Mouse (Mus musculus) intestine, postnatal 0 days (tissue): Measurements from ENCODE around the gene Ces1d. TPM values are rescaled to one million over a fixed set of nuclear protein-coding genes. Genes with fewer than 3 reads are reported as not detected.

ENCODE experiments used
- ATAC-seq: fragments of 200-750 bp; cut with Nextera tagmentation; 2 replicates; pipeline ENCODE4 v1.8.0; 2017; ENCODE audit warnings: mild to moderate bottlenecking, moderate TSS enrichment, moderate library complexity
- H3K27ac ChIP-seq: fragments of 300-500 bp; sonication (generic); 2 replicates; pipeline ENCODE4 v1.5.1; 2014; ENCODE audit warnings: mild to moderate bottlenecking, low read depth, low read length, moderate library complexity
- H3K27me3 ChIP-seq: fragments of 300-500 bp; sonication (generic); replicated peaks from 2 replicates; pipeline ENCODE4 v1.6.1; 2014; ENCODE audit warnings: low read length, mixed read lengths; ENCODE audit not compliant: control insufficient read depth, insufficient read depth
- H3K36me3 ChIP-seq: fragments of 300-500 bp; sonication (generic); 2 replicates; pipeline ENCODE4 v1.6.1; 2014; ENCODE audit warnings: mild to moderate bottlenecking, moderate library complexity; ENCODE audit not compliant: control insufficient read depth, insufficient read depth
- H3K4me1 ChIP-seq: fragments of 300-500 bp; sonication (generic); replicated peaks from 2 replicates; pipeline ENCODE4 v1.6.1; 2014; ENCODE audit warnings: antibody characterized with exemption, low read length, mixed read lengths; ENCODE audit not compliant: control insufficient read depth, insufficient read depth
- H3K4me2 ChIP-seq: fragments of 300-500 bp; sonication (generic); replicated peaks from 2 replicates; pipeline ENCODE4 v1.6.1; 2014; ENCODE audit warnings: low read depth, mild to moderate bottlenecking, moderate library complexity
- H3K4me3 ChIP-seq: fragments of 300-500 bp; sonication (generic); 2 replicates; pipeline ENCODE4 v1.5.1; 2014; ENCODE audit warnings: low read depth, low read length
- H3K9ac ChIP-seq: fragments of 300-500 bp; sonication (generic); 2 replicates; pipeline ENCODE4 v1.6.1; 2014; ENCODE audit warnings: mild to moderate bottlenecking, low read depth, low read length
- H3K9me3 ChIP-seq: fragments of 300-500 bp; sonication (generic); 2 replicates; pipeline ENCODE4 v1.6.1; 2016; ENCODE audit warnings: mixed run types; ENCODE audit not compliant: control insufficient read depth
- CTCF ChIP-seq: sonication (generic); IDR thresholded peaks from 2 replicates; pipeline ENCODE4 v1.5.1; 2016; ENCODE audit warnings: low read depth, mild to moderate bottlenecking, control low read depth, antibody characterized with exemption, moderate library complexity
- WGBS: fragments of 180-500 bp; shearing (Covaris S2); extraction: QIAGEN DNeasy Blood & Tissue Kit; methylation state at CpG from one replicate; pipeline ENCODE4 v1.1.7; 2014; 5-methylcytosine and 5-hydroxymethylcytosine counted together
- polyA plus RNA-seq: library from polyadenylated mRNA; unstranded; fragments of >200 nt; fragmentation: Nextera tagmentation; extraction: Ambion mirVana; gene quantifications from 2 replicates; pipeline ENCODE4 v1.2.1, GENCODE M21; 2015

The Ces1d gene
- polyA plus RNA-seq, 1 experiment from 2014 or later, result 0.22 TPM

DNA sequence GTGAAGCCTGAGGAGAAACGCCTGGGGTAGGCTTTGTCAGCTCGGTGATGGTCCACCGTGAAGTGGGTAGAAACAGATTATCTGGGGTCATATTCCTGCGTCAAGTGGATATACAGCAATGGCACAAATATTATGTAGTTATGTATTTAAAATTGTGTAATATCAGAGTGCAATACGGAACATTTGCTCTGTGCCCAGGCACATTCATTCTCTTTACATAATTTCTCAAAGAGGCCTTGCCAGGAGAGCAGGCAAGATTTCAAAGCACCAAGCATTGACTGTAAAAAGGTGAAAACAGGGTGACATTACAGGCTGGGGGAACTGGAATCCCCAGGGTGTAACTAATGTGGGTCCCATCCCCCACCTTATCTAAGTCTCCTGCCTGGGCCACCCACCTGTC is 1.2 kb downstream of the Ces1d start:
- 95% methylated on average over 5 of the region's 5 CpGs for WGBS
- no peak overlapping the region for H3K27ac ChIP-seq
- H3K9me3 ChIP-seq, result no peaks in the 10 kb centered on the region
- no peak overlapping the region for H3K4me3 ChIP-seq
- peaks cover 4% of the 10 kb centered on the region; the same call in 1 of the 2 replicates for H3K4me1 ChIP-seq
- no peaks in the 10 kb centered on the region for H3K36me3 ChIP-seq
- no peak overlapping the region for H3K9ac ChIP-seq
- H3K4me2 ChIP-seq, result no peak overlapping the region
- no peaks in the 10 kb centered on the region for H3K27me3 ChIP-seq
- no peak for ATAC-seq
- no peak for TF ChIP-seq CTCF

DNA sequence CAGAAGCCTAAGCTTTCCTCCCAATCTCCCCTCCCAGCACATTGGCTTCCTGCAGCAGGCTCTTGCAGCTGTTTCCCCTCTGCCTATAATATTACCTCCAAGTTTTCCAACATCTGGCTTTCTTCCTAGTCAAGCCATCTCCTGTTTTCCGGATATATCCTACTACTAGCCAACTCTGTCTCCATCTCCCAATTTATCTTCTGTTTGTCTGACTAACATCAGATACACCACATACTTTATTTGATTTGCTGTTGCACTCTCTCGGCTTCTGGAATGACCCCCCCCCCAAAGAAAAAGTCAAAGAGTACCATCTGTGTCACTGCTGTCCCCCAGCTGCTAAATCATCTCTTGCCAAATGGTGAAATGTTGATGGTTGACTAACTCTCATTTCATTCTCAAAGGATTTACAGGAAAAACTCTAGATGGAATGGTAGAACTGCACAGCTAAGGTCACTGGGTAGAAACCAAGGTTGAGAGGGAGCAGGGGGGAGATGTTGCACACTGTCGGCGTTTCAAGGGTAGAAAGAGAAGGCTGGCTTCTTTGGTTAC is 17.0 kb downstream of the Ces1d start:
- Histone ChIP-seq H3K9ac (no peak overlapping the region), H3K4me3 (no peak overlapping the region), H3K9me3 (no peaks in the 10 kb centered on the region), H3K4me2 (no peak overlapping the region), H3K27ac (no peak overlapping the region), H3K36me3 (no peaks in the 10 kb centered on the region), H3K27me3 (no peaks in the 10 kb centered on the region), H3K4me1 (no peaks in the 10 kb centered on the region)
- WGBS, result 64% methylated on average over 4 of the region's 4 CpGs
- no peak for TF ChIP-seq CTCF
- ATAC-seq, result no peak

DNA sequence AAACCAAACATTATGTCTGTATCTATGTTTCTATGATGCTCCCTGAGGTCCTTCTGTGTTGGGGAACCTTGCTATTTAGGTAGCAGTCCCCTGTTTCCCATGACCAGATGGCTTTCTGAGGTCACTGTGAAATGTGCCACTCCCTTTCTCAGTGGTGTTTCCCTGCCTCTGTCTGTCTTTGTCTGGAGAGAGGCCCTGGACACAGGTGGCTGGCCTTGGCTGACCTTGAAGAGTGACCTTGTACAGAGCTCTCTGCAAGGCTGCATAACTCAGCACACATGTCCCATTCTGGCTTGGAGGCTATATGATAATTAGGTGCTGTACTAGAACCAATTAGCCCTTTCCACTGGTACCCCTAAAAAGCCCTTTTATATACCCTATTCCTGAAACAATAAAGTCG is 21.0 kb downstream of the Ces1d start:
- no peak for TF ChIP-seq CTCF
- no peak overlapping the region for H3K4me3 ChIP-seq
- H3K27me3 ChIP-seq, result no peaks in the 10 kb centered on the region
- H3K4me1 ChIP-seq, result no peaks in the 10 kb centered on the region
- no peak overlapping the region for H3K4me2 ChIP-seq
- H3K27ac ChIP-seq, result no peak overlapping the region
- no peak for ATAC-seq
- H3K36me3 ChIP-seq, result no peaks in the 10 kb centered on the region
- WGBS, result 63% methylated on average over 1 of the region's 1 CpGs
- no peaks in the 10 kb centered on the region for H3K9me3 ChIP-seq
- H3K9ac ChIP-seq, result no peak overlapping the region

DNA sequence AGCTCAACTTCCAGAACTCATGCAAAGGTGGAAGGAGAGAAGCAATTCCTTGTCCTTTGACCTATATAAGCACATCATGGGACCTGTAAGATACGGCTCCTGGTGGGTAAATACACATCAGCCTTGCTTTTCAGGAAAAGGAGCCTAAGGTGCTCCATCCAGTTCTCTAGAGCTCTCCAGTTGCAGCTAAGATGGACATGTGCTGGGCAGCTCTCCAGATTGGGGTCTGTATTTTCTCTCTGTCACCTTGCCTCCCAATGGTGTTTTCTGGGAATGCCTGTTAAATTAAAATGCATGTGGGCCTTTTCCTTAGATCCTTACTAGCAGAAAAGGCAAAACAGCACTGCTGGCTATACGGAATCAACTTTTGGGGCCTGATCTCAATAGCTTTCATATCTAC is 23.1 kb downstream of the Ces1d start:
- no peaks in the 10 kb centered on the region for H3K36me3 ChIP-seq
- no peaks in the 10 kb centered on the region for H3K4me1 ChIP-seq
- WGBS, result 73% methylated on average over 2 of the region's 2 CpGs
- no peak overlapping the region for H3K27ac ChIP-seq
- H3K9me3 ChIP-seq, result no peaks in the 10 kb centered on the region
- no peak overlapping the region for H3K9ac ChIP-seq
- no peak overlapping the region for H3K4me3 ChIP-seq
- no peak overlapping the region for H3K4me2 ChIP-seq
- H3K27me3 ChIP-seq, result no peaks in the 10 kb centered on the region
- no peak for TF ChIP-seq CTCF
- no peak for ATAC-seq

DNA sequence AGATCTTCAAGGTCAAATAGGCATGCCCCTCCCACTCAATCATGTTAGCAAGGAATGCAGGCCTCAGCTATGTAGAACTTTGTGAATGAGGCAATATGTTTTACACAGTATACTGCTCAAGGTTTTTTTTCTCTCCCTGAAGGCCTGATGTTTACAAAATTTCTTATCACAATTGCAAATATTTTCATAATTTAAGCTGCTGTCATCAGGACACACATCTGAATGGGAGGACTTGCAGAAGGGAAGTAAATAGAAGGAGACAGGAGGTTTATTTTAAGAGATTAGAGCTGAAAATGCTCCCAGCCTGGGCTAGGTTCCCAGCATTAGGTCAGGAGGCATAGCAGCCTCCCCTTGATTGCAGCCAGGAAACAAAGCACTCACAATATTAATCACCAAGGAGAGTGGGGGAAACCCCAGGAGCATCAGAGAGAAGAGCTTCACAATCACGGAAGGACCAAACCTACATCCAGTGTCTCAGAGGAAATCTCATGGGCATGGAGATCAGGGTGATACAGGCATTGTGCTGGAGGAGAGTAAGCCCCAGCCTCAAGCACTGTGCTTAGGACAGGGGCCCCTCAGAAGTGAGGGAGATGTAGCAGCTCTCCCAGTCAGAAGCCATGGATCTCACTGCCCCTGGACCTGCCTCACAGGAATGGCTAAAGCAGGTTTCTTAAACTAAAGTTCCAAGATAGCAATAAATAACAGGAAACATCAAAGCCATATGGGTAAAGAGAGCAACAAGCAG is 25.6 kb downstream of the Ces1d start:
- ATAC-seq, result no peak

DNA sequence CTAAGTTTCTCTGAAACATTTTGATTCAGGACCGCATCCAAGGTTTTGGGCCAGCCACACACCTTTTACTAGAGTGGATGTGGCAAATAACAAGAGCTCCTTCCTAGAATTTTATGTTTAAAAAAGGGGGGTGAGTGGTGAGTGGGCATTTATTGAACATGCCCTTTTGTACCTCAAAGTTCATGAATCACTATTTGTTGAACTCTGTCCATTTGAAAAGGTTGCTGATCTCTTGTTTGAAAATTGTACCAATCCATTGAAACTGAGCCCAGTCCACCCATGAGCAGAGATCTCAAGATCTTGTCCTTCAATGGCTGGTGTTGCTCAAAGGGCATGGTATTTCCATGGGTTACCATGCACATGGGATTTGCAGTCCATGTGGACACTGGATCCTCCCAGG is 34.3 kb downstream of the Ces1d start:
- Histone ChIP-seq H3K4me1 (no peaks in the 10 kb centered on the region), H3K27me3 (no peaks in the 10 kb centered on the region), H3K4me2 (no peak overlapping the region), H3K9me3 (no peaks in the 10 kb centered on the region), H3K27ac (no peak overlapping the region), H3K4me3 (no peak overlapping the region), H3K9ac (no peak overlapping the region), H3K36me3 (no peaks in the 10 kb centered on the region)
- 82% methylated on average over 1 of the region's 1 CpGs for WGBS
- ATAC-seq, result no peak
- no peak for TF ChIP-seq CTCF

More for the DNA sequence above, 25.6 kb downstream of the Ces1d start:
- WGBS, result 39% methylated on average over 1 of the region's 1 CpGs
- no peak for TF ChIP-seq CTCF
- no peak overlapping the region for H3K4me2 ChIP-seq
- H3K27ac ChIP-seq, result no peak overlapping the region
- H3K27me3 ChIP-seq, result no peaks in the 10 kb centered on the region
- H3K9me3 ChIP-seq, result no peaks in the 10 kb centered on the region
- no peak overlapping the region for H3K4me3 ChIP-seq
- no peaks in the 10 kb centered on the region for H3K4me1 ChIP-seq
- H3K9ac ChIP-seq, result no peak overlapping the region
- H3K36me3 ChIP-seq, result no peaks in the 10 kb centered on the region
